Mouse (Mus musculus) urinary bladder, postnatal 10 days (tissue): ENCODE results near the gene Gmnn.
"Not testable (repeated sequence)": the region's sequence is repeated elsewhere in the genome, so short reads cannot be mapped to it uniquely, and the experiment has no call there.

Experiments
- DNase-seq: peaks from one replicate; pipeline ENCODE4 v3.0.0; 2022; ENCODE audit warnings: low spot score

Gene Gmnn

DNA sequence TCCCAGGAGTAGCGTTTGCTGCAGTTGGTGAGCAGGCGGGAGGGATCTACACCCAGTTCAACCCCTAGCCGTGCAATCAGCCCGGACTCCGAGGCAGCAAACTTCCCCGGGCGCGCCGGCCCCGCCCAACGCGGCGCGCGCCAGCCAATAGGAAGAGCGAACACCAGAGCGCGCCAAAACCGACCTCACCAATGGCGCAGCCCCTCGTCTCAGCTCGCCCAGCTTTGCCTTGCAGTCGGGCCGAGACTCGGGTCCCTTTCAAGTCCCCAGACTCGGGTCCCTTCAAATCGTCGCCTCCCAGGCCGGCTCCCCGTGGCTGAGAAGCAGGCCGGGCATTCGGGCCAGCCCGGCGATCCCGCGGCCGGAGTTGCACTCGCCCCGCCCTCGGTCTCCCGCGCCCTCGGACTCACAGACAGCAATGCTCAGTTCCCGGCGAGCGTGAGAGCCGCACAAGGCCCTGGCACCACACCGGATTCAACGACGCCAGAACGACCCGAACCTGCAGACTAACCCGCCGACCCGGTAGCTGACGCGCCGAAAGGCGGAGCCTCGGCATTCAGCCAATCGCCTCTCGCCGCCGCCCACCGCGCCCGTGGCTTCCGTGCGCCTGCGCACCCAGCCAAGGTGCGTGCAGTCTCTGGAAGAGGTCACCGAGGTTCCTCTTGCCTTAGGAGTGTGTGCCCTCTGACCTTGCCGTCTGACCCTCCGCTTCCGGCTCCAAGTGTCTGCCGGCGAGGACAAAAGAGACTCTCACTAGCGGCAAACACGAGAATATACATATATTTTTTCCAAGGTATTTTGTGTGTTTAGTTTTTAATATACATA lies at the start of gene Gmnn:
Gene Gmnn, minus strand, starts transcription at position 521 of the 825 bp plus-strand sequence.
- peak; percentile 36 for DNase-seq

DNA sequence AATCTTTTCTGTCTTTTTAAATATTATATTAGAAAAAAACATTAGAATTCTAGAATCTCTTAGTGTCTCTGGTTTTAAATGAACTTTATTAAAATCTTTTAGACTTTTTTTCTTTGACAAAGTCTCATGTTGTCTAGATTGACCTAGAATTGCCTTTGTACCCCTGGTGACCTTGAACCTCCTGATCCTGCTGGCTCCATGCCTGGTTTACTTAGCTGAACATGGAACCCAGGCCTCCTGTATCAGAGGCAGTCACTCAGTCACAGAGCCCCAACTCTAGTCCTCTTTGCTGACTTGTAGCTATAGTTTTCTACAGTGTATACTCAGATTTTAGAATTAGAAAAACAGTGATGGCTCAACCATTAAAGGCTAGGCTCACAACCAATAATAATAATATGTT lies 44.4 kb upstream of the Gmnn start:
- DNase-seq: no peak

DNA sequence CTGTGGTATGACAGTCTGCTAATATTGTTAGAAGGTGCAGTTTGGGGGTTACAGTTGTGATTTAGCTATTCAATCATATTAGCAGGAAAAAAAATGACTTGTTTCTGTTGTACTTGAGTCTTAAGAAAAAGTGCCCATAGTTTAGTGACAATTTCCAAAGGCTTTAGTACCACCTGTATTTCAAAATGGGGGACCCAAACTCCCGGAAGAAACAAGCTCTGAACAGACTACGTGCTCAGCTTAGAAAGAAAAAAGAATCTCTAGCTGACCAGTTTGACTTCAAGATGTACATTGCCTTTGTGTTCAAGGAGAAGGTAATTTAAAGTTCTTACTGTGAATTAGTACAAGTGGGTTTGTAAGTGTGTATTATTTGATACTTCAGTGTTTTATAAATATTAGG lies 41.5 kb upstream of the Gmnn start:
- no peak for DNase-seq

DNA sequence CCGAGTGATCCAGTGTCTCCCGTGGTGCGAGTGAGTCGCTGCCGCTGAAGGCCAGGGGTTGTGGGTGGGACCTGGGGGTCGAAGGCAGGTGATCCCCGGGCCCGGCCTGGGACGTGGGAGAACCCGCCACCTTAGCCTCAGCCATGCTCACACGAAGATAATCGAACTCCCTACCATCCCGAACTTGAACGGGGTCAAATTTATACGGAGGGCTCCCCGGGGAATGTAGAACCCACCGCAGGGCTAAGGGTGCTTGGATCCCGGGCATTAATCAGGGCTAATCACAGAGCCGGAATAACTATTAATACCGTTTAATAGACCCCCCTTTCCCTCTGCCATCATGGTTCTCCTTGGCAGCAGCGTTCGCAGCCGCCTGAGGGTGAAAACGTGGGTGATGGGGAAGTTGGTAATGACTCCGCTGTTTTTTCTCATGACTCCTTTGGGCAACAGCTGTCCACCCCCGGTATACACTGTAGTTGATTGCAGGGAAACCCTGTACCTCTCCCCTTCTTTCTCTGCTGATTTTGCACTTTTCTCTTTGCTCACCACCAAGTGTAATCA lies 40.5 kb upstream of the Gmnn start:
- peak; percentile 13 for DNase-seq

DNA sequence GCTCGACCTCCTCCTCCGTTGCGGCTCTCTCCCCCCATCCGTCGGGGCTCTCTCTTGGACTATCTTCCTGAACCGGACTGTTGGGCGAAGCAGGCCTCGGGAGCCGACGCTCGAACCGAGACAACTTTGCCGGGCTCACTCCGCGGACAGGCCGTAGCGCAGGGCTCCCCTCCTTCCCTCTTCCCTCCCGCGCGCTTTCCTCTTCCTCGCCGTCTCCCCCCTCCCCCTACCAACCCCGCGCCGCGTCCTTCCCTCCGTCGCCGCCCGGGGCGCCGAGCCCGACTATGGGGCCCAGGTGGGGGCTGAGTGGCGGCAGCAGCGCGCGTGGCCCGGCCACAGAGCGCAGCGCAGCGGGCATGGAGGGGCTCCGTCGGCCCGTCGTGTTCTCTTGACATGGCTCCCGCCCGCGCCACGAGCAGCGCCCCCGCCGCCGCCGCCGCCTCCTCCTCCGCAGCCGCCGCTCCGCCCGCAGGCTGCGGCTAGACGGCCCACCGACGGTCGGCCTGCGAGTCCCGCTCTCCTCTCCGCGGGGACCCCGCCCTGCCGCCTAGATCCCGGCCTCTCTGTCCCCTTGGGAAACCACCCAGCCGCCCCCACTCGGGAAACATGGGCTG lies 39.7 kb upstream of the Gmnn start, which contains the start of gene BC005537:
Gene BC005537, plus strand, starts transcription at position 350 of the 614 bp plus-strand sequence.
- no peak for DNase-seq

DNA sequence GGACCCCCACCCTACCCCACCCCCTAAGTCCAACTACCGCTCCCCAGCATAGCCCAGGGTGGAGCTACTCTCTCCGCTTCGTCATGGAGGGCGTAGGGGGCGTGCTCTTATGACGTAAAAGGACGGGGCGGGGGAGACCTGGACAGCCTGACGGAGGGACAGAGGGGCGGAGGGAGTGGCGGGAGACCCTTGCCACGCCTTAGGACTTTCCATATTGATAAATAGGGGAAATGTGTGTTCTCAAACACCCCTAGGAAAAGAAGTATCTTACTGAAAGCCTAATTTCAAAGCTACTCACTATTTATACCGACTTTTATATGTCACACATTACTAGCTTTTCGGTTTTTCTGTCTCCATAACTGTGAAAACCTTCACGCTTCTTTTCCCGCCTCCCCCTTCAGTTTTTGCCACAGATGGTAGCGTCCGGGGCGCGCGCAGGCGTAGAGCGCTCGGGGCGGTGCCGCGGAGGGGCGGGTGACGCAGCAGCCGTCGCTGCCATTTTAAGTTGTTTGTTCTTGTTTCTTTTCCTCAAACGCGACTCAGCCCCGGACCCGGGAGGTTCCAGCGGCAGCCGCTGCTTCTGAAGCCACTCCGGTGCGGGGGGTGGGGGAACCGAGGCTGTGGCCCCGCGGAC lies 39.1 kb upstream of the Gmnn start:
- peak; percentile 91 for DNase-seq

DNA sequence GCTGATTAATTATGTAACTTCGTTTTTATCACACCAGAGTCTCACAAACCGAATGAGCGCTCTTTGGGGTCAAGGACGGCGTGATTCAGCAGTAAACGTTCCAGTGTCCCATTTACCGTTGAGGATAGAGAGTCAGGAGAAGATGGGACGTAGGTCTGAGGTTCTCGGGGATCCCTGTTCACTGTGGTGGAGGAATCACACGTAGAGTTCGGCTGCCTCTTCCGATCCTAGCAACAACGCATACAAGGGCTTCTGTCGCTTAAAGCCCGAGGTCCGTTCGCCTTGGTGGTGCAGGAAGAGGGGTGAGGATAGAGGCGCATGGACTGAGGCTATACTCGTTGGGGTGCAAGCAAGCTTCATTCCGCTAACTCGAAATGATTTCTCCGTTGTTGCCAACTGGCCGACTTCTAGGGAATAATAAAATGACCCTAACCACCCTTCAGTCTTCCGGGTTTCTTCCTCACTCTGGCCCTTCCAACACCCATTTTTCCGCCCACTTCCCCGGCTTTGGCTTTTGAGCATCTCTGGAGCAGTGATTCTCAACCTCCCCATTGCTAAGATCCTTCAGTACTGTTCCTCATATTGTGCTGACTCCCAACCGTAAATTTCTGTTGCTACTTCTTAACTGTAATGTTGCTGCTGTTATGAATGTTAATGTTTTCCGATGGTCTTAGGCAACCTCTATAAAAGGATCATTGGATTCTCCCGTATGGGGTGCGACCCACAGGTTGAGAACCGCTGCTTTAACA lies 38.4 kb upstream of the Gmnn start:
- no peak for DNase-seq

DNA sequence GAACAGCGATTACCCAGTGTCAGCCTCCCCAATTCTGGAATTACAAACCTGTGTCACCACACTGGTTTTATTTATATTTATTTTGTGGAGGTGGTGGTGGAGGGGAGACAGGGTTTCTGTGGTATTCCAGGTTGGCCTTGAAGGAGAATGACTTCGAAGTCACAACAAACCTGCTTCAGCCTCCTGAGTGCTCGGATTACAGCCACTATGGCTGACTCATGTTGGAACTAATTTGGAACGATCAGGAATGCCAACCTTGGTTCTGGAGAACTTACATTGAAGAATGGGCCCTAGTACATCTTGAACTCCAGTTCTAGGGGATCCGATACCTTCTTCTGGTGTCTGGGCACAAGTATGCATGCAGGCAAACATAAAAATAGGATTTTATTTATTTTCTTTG lies 37.7 kb upstream of the Gmnn start:
- no peak for DNase-seq

DNA sequence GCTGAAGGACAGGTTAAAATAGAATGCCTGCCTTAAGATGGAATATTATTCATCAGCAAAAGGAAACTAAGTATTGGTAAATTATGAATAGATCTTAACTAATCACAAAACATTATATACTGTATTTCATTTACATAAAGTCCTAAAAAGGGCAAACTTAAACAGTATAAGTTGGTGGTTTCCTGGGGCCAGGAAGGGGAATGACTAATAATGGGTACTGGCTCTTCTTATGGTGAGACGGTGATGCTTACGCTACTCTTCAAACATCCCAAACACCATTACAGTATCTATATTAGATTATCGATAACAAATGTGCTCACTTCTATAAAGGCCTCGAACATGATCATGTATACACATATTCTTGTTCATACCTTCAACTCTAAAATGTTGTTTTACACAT lies 37.0 kb upstream of the Gmnn start:
- no peak for DNase-seq

DNA sequence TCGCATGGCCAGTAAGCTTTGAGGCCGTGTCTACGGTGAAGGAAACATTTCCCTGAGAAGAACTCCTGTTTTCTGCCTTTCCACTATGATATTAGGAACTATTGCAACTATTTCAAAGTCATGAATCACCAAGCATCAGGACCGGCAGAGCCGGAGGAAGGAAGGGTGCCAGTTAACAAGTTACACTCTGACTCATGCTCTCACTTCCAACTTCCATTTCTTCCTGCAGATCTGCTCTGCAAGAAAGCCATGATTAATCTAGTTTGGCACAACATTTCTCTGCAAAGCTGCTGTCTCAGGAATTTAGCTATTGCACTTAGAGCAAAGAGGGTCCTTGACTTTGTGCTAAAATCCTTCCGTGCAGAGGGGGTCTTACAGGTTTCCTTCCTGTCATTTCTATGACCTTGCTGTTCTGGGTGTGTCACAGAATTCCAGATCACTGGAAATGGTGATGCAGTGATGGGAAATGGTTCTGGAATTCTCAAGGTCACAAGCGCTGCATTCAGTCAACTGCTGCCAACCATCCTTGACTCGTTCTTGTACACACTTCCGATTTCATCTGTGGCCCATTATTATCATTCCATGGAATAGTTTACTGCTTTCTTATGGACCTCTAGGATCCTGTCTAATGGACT lies 30.8 kb upstream of the Gmnn start:
- no peak for DNase-seq

DNA sequence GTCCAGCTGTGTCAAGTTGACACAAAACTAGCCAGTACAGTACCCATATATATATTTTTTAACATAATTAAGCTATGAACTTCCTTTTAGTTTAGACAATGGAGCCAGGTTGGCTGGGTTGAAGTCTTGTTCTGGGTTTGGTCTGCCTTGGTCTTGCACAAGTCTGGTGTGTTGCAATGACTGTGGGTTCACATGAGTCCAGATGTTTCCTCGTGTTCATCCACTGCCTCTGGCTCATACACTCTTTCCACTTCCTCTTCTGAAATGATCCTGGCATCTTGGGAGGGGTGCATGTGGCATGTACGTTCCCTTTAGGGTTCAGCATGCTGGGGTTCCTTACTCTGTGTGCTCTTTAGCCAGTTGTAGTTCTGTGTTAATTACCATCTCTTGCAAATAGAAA lies 29.6 kb upstream of the Gmnn start:
- DNase-seq: no peak

DNA sequence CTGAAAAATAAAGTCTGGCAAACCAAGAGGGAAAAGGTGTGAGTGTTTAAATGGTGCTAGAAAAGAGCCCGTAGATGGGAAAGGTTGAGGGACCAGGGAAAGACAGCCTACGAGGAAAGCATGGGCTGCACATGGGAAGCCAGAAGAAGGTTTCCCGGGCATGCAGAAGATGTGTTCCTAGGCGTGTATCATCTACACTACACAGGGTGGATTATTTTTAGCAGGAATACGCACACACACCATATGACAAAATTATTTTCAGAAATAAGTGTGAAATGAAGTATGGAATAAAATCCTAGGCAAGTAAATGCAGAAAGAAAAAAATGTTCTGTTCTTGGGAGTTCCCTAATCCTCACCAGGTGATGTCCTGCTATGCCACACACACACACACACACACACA lies 25.8 kb upstream of the Gmnn start:
- no peak for DNase-seq

DNA sequence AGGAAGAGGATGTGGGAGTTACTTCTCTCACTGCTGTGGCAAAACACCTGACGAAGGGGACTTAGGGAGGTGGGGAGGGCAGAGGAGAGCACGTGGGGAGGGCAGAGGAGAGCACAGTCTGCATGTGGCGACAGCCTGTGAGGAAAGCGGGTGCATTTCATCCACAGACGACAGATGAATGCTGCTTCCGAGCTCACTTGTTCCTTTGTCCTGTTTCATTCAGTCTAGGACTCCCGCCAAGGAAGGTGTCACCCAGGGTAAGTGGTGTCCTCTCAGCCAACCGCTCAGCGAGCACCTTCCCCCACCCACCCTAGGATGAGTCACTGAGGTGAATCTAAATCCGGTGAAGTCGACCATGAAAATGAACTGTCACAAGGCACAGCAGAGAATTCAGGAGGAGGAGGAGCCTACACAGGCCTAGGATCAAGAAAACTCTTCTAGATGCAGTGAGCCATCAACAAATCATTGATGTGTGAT lies 24.3 kb upstream of the Gmnn start:
- DNase-seq: no peak

DNA sequence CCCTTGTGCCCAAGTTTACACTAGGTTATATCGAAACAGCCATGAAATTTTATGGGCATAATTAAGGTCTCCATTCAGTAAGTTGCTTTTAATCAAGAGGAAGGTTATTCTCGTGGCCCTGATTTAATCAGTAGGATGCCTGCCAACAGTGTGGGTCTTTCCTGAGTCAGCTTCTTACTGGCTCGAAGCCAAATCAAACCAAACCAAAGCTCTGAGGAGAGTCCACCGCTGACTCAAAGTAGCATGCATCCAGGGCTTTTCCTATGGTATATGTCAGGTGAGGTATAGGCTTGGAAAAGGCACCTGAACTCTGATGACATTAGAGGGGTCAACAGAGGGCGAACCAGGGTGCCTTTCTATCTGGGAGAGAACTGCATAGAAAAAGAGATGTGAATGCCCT lies 20.2 kb upstream of the Gmnn start:
- no peak for DNase-seq

DNA sequence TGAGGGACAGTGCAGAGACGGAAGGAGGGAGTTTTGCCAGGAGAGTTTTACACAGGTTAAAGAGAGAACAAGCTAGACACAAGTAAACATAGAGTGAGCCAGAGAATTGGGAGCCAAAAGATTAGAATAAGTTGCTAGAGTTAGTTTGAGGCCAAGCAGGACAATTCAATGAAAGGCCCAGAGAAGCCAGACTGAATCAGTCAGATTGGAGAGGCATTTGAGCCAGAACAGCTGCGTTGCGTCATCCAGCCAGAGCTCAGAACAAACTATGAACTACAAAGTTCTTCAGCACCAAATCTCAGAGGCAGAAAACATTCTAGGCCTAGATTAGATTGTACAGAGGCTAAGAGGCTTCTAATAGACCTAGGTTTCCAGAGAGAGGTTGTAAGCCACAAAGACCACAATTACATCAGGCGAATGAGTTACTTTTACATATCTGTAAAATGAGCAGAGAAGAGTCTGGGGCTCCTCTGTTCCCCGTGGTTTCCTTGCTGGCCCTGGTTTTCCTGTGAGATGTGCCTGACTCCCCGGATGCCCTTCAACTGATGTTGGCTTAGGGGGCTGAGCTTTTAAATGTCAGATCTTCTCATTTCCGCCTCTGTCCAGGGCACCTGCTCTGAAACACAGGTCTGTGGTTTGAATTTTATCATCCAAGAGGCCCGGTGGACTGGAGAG lies 17.1 kb upstream of the Gmnn start:
- no peak for DNase-seq

DNA sequence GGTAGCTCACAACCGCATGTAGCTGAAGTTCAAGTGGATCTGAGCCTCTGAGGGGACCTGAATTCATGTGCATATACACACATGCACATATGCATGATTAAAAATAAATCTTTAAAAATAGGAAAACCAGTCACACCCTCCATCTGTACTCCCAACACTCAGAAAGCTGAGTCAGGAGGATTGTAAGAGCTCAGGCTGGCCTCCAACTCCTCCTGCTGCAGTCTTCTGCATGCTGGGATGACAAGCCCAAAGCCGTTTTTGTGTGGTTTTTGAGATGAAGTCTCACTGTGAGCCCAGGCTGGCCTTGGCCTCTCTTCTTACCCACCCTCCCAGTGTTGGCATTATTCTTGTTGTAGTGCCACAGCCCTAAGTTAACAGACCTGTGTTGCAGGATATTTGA lies 16.3 kb upstream of the Gmnn start:
- no peak for DNase-seq

DNA sequence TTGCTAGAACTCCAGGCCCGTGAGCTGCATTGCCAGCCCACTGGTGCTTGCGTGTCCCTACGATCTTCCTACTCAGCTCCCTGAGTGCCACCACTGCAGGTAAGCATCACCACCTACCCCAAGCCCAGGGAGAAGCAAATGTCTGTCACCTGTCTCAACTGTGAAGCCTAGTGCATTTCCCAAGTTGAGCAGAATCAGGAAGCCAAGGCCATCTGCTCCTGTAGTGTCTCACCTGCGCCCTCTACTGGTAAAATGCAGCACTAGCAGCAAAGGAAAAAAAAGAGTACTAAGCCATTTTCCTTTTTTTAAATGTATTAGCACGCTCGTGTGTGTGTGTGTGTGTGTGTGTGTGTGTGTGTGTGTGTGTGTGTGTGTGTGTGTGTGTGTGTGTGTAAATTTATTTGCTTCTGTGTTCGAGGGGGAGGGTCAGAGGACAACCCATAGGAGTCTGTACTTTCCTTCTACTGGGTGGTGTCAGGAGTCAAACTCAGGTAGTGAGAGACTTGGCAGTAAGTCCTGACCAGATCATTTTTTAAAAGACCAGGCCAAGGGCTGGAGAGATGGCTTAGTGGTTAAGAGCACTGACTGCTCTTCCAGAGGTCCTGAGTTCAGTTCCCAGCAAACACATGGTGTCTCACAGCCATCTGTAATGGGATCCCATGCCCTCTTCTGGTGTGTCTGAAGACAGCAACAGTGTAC lies 14.6 kb upstream of the Gmnn start:
- DNase-seq: no peak

DNA sequence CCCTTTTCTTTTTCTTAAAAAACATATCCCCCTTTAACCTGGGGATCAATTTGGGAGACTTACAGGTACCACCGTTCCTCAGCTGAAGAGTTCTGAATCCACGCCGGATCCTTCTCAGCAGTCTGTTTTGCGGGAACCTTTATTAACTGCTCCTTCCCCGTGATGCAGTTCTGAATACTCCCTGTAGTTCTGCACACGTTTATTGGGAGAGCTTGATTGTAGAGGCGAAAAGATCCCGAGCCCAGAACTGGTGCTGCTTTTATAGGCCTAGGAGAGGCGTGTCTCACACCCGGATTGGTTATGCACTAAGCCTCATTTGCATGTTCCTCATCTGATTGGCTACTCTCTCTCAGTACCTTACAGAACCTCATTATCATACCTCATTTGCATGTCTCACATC lies 9.8 kb upstream of the Gmnn start:
- not testable (repeated sequence) for DNase-seq

DNA sequence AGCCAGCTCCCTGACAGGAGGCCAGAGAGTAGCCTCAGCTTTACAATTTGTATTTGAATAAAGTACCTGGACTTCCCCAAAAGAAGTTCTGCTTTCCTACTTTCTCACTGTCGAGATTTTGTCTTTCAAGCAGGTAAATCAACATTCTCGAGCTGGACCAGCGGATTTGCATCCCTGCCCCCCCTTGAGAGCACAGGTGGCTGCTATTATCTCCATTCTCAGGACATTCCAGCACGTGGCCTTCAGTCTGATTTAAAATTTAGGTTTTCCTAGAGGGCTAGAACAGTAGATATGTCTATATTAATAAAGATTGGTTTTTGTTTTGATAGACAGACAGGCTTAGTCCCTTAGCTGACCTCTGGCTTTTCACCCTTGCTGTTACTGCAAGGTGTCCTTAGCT lies 6.1 kb upstream of the Gmnn start:
- not testable (repeated sequence) for DNase-seq

DNA sequence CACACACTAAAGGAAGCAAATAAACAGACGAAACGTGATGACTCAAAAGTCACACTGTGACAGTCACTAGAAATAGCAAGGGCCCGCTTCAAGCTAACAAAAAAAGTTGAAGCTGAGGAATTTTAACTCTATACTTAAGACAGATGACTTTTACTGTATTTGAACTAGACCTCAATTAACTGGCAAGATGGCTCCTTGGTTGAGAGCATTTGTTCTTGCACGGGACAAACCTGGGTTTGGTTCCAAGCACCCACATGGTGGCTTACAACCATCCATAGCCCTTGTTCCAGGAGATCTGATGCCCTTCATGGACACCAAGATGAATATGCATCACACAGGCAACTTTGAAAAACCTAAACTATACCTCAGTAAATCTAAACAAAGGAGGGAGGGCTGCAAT lies 531 bp upstream of the Gmnn start:
- DNase-seq: no peak

DNA sequence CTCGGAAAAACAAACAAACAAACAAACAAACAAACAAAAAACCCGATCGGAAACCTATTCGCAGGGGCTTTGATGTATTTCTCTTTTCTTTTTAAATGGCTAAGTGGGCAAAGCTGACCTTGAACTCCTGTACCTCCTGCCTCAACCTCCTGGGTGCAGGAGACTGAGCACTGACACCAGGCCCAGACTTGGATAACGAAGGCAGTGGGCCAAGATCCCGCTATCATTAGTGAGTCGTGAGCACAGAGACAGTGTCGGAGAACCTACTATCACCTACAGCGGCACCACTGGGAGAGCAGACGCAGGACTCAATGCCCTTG lies 680 bp downstream of the Gmnn start:
- DNase-seq: no peak
